Mouse (Mus musculus) ES-E14 (cell line): ENCODE data around the gene Lpp.

Experiments
- CHD2 ChIP-seq: IDR thresholded peaks from 2 replicates; pipeline ENCODE4 v1.6.1; 2014; ENCODE audit warnings: mild to moderate bottlenecking, low read depth, low read length, inconsistent platforms
- HCFC1 ChIP-seq: IDR thresholded peaks from 2 replicates; pipeline ENCODE4 v1.6.1; 2012; ENCODE audit warnings: low read length, inconsistent platforms, borderline replicate concordance; ENCODE audit not compliant: insufficient read depth
- MAFK ChIP-seq: IDR thresholded peaks from 2 replicates; pipeline ENCODE4 v1.6.1; 2014; ENCODE audit warnings: mild to moderate bottlenecking, low read depth, low read length, inconsistent platforms; ENCODE audit not compliant: insufficient read depth
- ZC3H11A ChIP-seq: IDR thresholded peaks from 2 replicates; pipeline ENCODE4 v1.6.1; 2012; ENCODE audit warnings: low read depth, mild to moderate bottlenecking, inconsistent platforms, low read length, borderline replicate concordance
- ZNF384 ChIP-seq: IDR thresholded peaks from 2 replicates; pipeline ENCODE4 v1.6.1; 2012; ENCODE audit warnings: low read depth, low read length, inconsistent platforms

DNA sequence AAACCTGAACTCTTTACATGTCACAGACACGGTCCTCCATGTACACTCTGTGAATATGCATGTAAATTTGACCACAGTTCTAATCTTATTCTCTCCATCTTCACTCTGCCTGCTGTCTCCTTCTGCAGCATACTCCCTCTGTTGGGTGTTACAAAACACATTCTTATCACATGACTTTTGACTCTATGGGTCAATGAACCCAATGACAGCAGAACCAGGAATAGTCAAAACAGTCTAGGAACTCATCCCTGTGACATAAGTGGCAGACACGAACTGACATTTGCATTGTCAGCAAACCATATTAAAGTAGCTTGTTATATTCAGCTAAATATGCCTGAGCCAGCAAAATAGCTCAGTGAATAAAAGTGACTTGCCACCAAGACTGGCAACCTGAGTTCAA, 383.7 kb downstream of the Lpp start:
- TF ChIP-seq MAFK (no peak), ZC3H11A (no peak), ZNF384 (no peak), HCFC1 (no peak), CHD2 (no peak)
